Comparison of ENCODE assay signal across 8 mouse cellular contexts in the genomic region with DNA sequence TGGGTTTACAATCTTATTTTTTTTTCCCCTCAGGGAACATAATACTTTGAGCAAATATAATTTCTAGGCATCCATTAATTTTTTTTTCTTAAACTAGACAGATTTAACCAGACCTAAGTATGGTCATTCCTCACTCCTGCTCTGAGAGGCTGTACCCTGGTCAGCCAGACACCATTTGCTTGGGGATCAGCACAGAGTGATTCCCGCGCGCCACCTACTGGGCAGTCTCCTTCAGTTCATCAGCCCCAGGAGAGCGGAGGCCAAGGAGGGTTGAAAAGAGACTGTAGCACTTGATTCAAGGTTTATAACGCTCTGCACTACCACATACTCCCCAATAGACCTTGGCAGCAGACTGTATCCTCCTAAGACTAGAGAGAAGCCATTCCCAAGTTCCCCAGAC.
A peak's percentile ranks its signal among the peaks of the same experiment; 100 is the strongest.
DNase-seq lines count a peak whose midpoint lies in the region; ATAC-seq and TF ChIP-seq lines count a peak whose summit lies in the region.

No protein-coding gene starts in this region.

- no peak for TF ChIP-seq POLR2A in heart, adult 2 months (IDR thresholded peaks at IDR 0.05; ENCODE audit: insufficient read depth, low read depth, low read length)

- no peaks in the 10 kb centered on the region; the same call in 1 of the 2 replicates for H3K27me3 ChIP-seq in embryonic facial prominence, embryonic 11.5 days (ENCODE audit: control insufficient read depth, insufficient read depth, low read length)
- 0 out of 2 replicates have a peak, but pooled peaks cover 3% of the 10 kb centered on the region for H3K27me3 ChIP-seq in heart, adult 2 months (ENCODE audit: control insufficient read depth, insufficient read depth, low read length)
- peaks cover 6% of the 10 kb centered on the region for H3K27me3 ChIP-seq in kidney, embryonic 14.5 days (ENCODE audit: control insufficient read depth, insufficient read depth, low read length)
- H3K27me3 ChIP-seq in limb, embryonic 13.5 days = peaks cover 23% of the 10 kb centered on the region

- peak; percentile 84 for TF ChIP-seq CTCF in heart, adult 2 months (IDR thresholded peaks at IDR 0.05)

- 3% methylated on average over 5 of the region's 5 CpGs for WGBS in embryonic facial prominence, embryonic 11.5 days
- 6% methylated on average over 5 of the region's 5 CpGs for WGBS in heart, adult 2 months
- WGBS in kidney, embryonic 14.5 days = 3% methylated on average over 5 of the region's 5 CpGs
- 3% methylated on average over 5 of the region's 5 CpGs for WGBS in limb, embryonic 13.5 days

- intact Hi-C loops in heart, adult 2 months (cut with DNase I) = loop anchor here (5.0 to 10.0 kb wide), 5 partner anchors 143 to 1285 kb away; no protein-coding TSS in a partner anchor

- H3K36me3 ChIP-seq in embryonic facial prominence, embryonic 11.5 days (replicated peaks; ENCODE audit: control insufficient read depth, insufficient read depth, low read depth, low read length) = no peaks in the 10 kb centered on the region
- H3K36me3 ChIP-seq in heart, adult 2 months (ENCODE audit: control insufficient read depth, insufficient read depth, low read length) = no peaks in the 10 kb centered on the region
- H3K36me3 ChIP-seq in kidney, embryonic 14.5 days (ENCODE audit: control insufficient read depth, insufficient read depth, low read length) = no peaks in the 10 kb centered on the region
- no peaks in the 10 kb centered on the region for H3K36me3 ChIP-seq in limb, embryonic 13.5 days

- peak; percentile 76 for DNase-seq in 3T3-L1 (ENCODE audit: low read depth, low spot score)
- peak; percentile 88 to 89 for DNase-seq in adrenal gland, postnatal 36 days
- peak; percentile 89 for DNase-seq in embryonic facial prominence, embryonic 11.5 days (ENCODE audit: low spot score)
- peak; percentile 57 to 74 for DNase-seq in heart, adult 2 months
- peak; percentile 80 for DNase-seq in neural tube, embryonic 10.5 days (ENCODE audit: extremely low spot score, low spot score)
- peak; percentile 11 for DNase-seq in thymus, postnatal 25 days

- no peaks in the 10 kb centered on the region; the same call in 1 of the 2 replicates for H3K4me1 ChIP-seq in embryonic facial prominence, embryonic 11.5 days (ENCODE audit: control insufficient read depth, insufficient read depth, low read length)
- H3K4me1 ChIP-seq in heart, adult 2 months (ENCODE audit: control insufficient read depth, insufficient read depth, low read length) = no peaks in the 10 kb centered on the region
- H3K4me1 ChIP-seq in kidney, embryonic 14.5 days (ENCODE audit: control insufficient read depth, insufficient read depth, low read length) = no peaks in the 10 kb centered on the region
- peaks cover 25% of the 10 kb centered on the region for H3K4me1 ChIP-seq in limb, embryonic 13.5 days

- H3K9me3 ChIP-seq in embryonic facial prominence, embryonic 11.5 days (replicated peaks; ENCODE audit: control insufficient read depth, low read length) = no peaks in the 10 kb centered on the region
- H3K9me3 ChIP-seq in kidney, embryonic 14.5 days (ENCODE audit: control insufficient read depth, low read length) = no peaks in the 10 kb centered on the region
- no peaks in the 10 kb centered on the region for H3K9me3 ChIP-seq in limb, embryonic 13.5 days

- no peak overlapping the region for H3K4me3 ChIP-seq in embryonic facial prominence, embryonic 11.5 days (ENCODE audit: low read depth, low read length)
- H3K4me3 ChIP-seq in heart, adult 2 months = no peak overlapping the region
- H3K4me3 ChIP-seq in kidney, embryonic 14.5 days (ENCODE audit: low read length) = no peak overlapping the region
- H3K4me3 ChIP-seq in limb, embryonic 13.5 days = no peak overlapping the region

- peak; percentile 62; the same call in 1 of the 2 replicates for ATAC-seq in embryonic facial prominence, embryonic 11.5 days (replicated peaks; ENCODE audit: insufficient number of reproducible peaks, low FRiP score, low TSS enrichment, low read depth)
- peak; percentile 81; the same call in 1 of the 2 replicates for ATAC-seq in kidney, embryonic 14.5 days (ENCODE audit: low FRiP score, low TSS enrichment)
- ATAC-seq in limb, embryonic 13.5 days (ENCODE audit: low FRiP score, low read depth) = peak; percentile 67; the same call in 1 of the 2 replicates

- H3K9ac ChIP-seq in embryonic facial prominence, embryonic 11.5 days (replicated peaks; ENCODE audit: low read length) = no peak overlapping the region
- H3K9ac ChIP-seq in heart, adult 2 months (ENCODE audit: low read depth, low read length) = no peak overlapping the region
- no peak overlapping the region for H3K9ac ChIP-seq in kidney, embryonic 14.5 days (ENCODE audit: low read depth, low read length)
- no peak overlapping the region for H3K9ac ChIP-seq in limb, embryonic 13.5 days

- no peak overlapping the region for H3K4me2 ChIP-seq in embryonic facial prominence, embryonic 11.5 days (ENCODE audit: low read depth, low read length)
- H3K4me2 ChIP-seq in kidney, embryonic 14.5 days (replicated peaks; ENCODE audit: low read depth, low read length) = no peak overlapping the region
- no peak overlapping the region for H3K4me2 ChIP-seq in limb, embryonic 13.5 days (replicated peaks)

- H3K79me2 ChIP-seq in heart, adult 2 months (replicated peaks; ENCODE audit: control insufficient read depth, insufficient read depth, low read length) = no peaks in the 10 kb centered on the region

- no peak overlapping the region for H3K27ac ChIP-seq in embryonic facial prominence, embryonic 11.5 days (replicated peaks; ENCODE audit: low read depth, low read length)
- H3K27ac ChIP-seq in heart, adult 2 months = no peak overlapping the region
- H3K27ac ChIP-seq in kidney, embryonic 14.5 days (ENCODE audit: low read depth, low read length) = no peak overlapping the region
- no peak overlapping the region for H3K27ac ChIP-seq in limb, embryonic 13.5 days

- 0 out of 2 replicates have a peak, but pooled peaks have one; percentile 25 for TF ChIP-seq EP300 in heart, adult 2 months (IDR thresholded peaks at IDR 0.05; ENCODE audit: insufficient read depth, low read depth, low read length)

Comparison
In these comparisons a context has a peak if more than half of its experiments do, and no peak if none do; other contexts are left out.
1. DNase-seq: peak in every context shown above with its lines; median percentile 89 in embryonic facial prominence, embryonic 11.5 days; 88 in adrenal gland, postnatal 36 days; 80 in neural tube, embryonic 10.5 days; 76 in 3T3-L1; 66 in heart, adult 2 months; 11 in thymus, postnatal 25 days.